Mouse (Mus musculus) forebrain, embryonic 16.5 days (tissue): Measurements from ENCODE around the gene Fgfr2. TPM values are rescaled to one million over a fixed set of nuclear protein-coding genes. Genes with fewer than 3 reads are reported as not detected.
"Not testable (repeated sequence)": the region's sequence is repeated elsewhere in the genome, so short reads cannot be mapped to it uniquely, and the experiment has no call there.

ENCODE experiments used
- ATAC-seq: fragments of 200-750 bp; cut with Nextera tagmentation; 2 replicates; pipeline ENCODE4 v1.8.0; 2017; ENCODE audit warnings: mild to moderate bottlenecking, moderate library complexity
- H3K27ac ChIP-seq: fragments of 300-500 bp; sonication (generic); 2 replicates; pipeline ENCODE4 v1.5.1; 2014; ENCODE audit warnings: low read length, control low read depth
- H3K27me3 ChIP-seq: fragments of 300-500 bp; sonication (generic); replicated peaks from 2 replicates; pipeline ENCODE4 v1.6.1; 2014; ENCODE audit warnings: low read length; ENCODE audit not compliant: control insufficient read depth, insufficient read depth
- H3K36me3 ChIP-seq: fragments of 300-500 bp; sonication (generic); 2 replicates; pipeline ENCODE4 v1.6.1; 2014; ENCODE audit not compliant: control insufficient read depth, insufficient read depth
- H3K4me1 ChIP-seq: fragments of 300-500 bp; sonication (generic); replicated peaks from 2 replicates; pipeline ENCODE4 v1.6.1; 2014; ENCODE audit warnings: low read length; ENCODE audit not compliant: control insufficient read depth, insufficient read depth
- H3K4me2 ChIP-seq: fragments of 300-500 bp; sonication (generic); 2 replicates; pipeline ENCODE4 v1.6.1; 2014; ENCODE audit warnings: mild to moderate bottlenecking, low read length, control low read depth
- H3K4me3 ChIP-seq: fragments of 300-500 bp; sonication (generic); replicated peaks from 2 replicates; pipeline ENCODE4 v1.5.1; 2014; ENCODE audit warnings: mild to moderate bottlenecking, low read length, control low read depth
- H3K9ac ChIP-seq: fragments of 300-500 bp; sonication (generic); replicated peaks from 2 replicates; pipeline ENCODE4 v1.6.1; 2014; ENCODE audit warnings: low read depth, low read length, control low read depth
- H3K9me3 ChIP-seq: fragments of 300-500 bp; sonication (generic); 2 replicates; pipeline ENCODE4 v1.6.1; 2016; ENCODE audit warnings: low read length; ENCODE audit not compliant: control insufficient read depth
- WGBS: fragments of 180-500 bp; shearing (Covaris S2); extraction: QIAGEN DNeasy Blood & Tissue Kit; methylation state at CpG from one replicate; pipeline ENCODE4 v1.1.7; 2014; 5-methylcytosine and 5-hydroxymethylcytosine counted together
- polyA plus RNA-seq: library from polyadenylated mRNA; unstranded; fragments of >200 nt; fragmentation: Nextera tagmentation; extraction: Ambion mirVana; gene quantifications from 2 replicates; pipeline ENCODE4 v1.2.1, GENCODE M21; 2015

The Fgfr2 gene
- polyA plus RNA-seq, 1 experiment from 2014 or later, result 39.2 TPM

DNA sequence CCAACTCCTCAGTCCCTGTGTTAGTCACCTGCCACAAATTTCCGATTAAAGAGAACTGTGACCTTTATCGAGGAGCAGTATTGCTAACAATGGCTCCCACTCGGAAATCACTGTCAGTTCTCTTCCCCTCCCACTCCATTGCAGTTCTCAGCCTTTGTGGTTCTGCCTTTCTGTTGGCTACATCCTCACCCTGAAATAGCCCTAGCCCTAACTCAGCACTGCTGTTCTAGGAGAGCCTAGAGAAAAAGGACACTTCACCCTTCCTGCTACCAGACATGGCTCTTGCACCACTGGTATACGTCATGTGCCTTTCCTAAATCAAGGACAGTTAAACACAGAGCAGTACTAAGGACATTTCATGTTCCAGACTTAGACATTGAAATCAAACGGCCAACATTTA lies 1695.8 kb downstream of the Fgfr2 start:
- 92% methylated on average over 5 of the region's 5 CpGs for WGBS
- no peaks in the 10 kb centered on the region for H3K4me1 ChIP-seq
- no peak for ATAC-seq
- H3K9ac ChIP-seq, result no peak overlapping the region
- no peak overlapping the region for H3K27ac ChIP-seq
- no peaks in the 10 kb centered on the region for H3K27me3 ChIP-seq
- no peak overlapping the region for H3K4me3 ChIP-seq
- no peak overlapping the region for H3K4me2 ChIP-seq
- no peaks in the 10 kb centered on the region for H3K9me3 ChIP-seq
- peaks cover 14% of the 10 kb centered on the region for H3K36me3 ChIP-seq

GRCm38 (mm10) chr7:131424912-131425311 lies 1698.2 kb downstream of the Fgfr2 start:
- ATAC-seq, result no peak

DNA sequence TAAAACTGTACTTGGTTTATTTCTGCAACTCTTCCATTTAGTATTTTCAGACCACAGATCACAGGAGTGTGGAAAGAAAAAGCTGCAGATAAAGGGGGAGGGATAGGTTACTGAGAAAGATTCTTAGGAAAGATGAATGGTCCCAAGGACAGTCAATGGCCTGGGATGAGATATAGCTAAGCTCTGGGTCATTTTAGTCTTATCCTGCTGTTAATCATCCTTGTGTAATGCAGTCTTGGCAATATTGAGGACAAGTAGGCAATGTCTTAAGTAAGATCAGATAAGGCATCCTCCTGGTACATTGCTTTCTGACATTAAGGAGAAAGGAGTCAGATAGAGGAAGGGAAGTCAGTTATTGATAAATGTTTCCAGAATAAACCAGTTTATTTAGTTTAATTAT lies 1705.5 kb downstream of the Fgfr2 start:
- no peak overlapping the region for H3K4me2 ChIP-seq
- H3K27me3 ChIP-seq, result no peaks in the 10 kb centered on the region
- H3K4me1 ChIP-seq, result peaks cover under 1% of the 10 kb centered on the region; the same call in 1 of the 2 replicates
- H3K9ac ChIP-seq, result no peak overlapping the region
- no peaks in the 10 kb centered on the region for H3K9me3 ChIP-seq
- H3K27ac ChIP-seq, result no peak overlapping the region
- H3K36me3 ChIP-seq, result no peaks in the 10 kb centered on the region
- ATAC-seq, result no peak
- no peak overlapping the region for H3K4me3 ChIP-seq

More at GRCm38 (mm10) chr7:131424912-131425311, 1698.2 kb downstream of the Fgfr2 start:
- Histone ChIP-seq H3K9me3 (no peaks in the 10 kb centered on the region), H3K4me3 (no peak overlapping the region), H3K4me1 (no peaks in the 10 kb centered on the region), H3K27me3 (no peaks in the 10 kb centered on the region), H3K9ac (no peak overlapping the region), H3K27ac (no peak overlapping the region), H3K4me2 (no peak overlapping the region), H3K36me3 (no peaks in the 10 kb centered on the region; the same call in 1 of the 2 replicates)
- 84% methylated on average over 2 of the region's 2 CpGs for WGBS

- not testable (repeated sequence) for H3K4me3 ChIP-seq, H3K4me2 ChIP-seq, H3K9ac ChIP-seq, H3K9me3 ChIP-seq, H3K4me1 ChIP-seq, H3K27me3 ChIP-seq, H3K27ac ChIP-seq, H3K36me3 ChIP-seq, ATAC-seq
These were observed 1706.4 kb downstream of the Fgfr2 start for GRCm38 (mm10) chr7:131416742-131417141.

DNA sequence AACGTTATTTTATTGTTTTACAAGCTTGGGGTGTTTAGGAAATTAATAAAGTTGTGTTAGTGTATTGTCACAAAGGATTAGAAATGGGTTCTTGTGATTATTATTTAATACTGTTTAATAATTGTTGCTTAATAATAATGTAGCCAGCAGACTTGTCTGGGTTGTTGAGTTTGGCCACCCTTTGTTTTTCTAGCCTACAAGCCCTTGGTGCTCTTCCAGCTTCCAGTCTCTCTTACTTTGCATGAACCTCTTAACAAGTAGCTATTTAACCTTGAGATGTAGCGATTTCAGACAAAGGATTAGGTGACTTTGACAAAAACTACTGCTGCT lies 1711.2 kb downstream of the Fgfr2 start:
- Histone ChIP-seq H3K36me3 (no peaks in the 10 kb centered on the region), H3K4me3 (no peak overlapping the region), H3K9ac (no peak overlapping the region), H3K27ac (no peak overlapping the region), H3K4me1 (peaks cover 24% of the 10 kb centered on the region), H3K27me3 (no peaks in the 10 kb centered on the region), H3K4me2 (peak overlapping the region; percentile 68; the same call in 1 of the 2 replicates), H3K9me3 (no peaks in the 10 kb centered on the region)
- 60% methylated on average over 2 of the region's 2 CpGs for WGBS
- ATAC-seq, result no peak

DNA sequence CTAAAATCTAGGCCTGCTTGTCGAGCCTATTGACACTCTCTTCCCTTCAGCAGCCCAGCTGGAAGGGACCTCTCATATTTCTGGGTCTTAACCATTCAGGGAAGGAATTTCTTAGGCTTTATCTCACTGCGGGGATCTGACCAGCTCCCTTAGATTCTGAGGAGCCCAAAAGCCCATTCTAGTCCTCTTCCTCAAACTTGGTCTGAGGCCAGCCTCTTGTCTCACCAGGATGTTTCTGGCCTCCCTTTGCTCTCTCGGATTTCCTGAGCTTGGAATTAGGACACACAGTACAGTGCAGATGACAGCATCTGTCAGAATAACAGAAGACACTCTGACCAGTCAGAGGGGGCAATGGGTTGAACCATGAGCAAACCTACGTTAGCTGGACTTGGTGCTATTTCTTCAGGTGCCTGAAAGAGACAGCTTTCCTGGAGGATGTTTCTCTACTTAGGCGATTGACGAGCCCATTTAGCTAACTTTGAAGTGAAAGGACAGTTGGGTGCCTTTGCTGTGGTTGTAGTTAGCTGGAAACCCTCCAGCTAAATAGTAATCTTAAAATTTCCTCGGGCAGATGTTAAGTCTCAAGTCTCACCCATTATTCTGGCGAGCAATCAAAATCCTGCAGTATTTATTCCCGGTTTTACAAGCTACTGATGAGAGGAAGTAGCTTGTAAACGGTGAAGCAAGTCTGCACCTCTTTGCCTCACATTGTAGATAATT lies 1711.8 kb downstream of the Fgfr2 start:
- H3K4me1 ChIP-seq, result peaks cover 24% of the 10 kb centered on the region
- H3K36me3 ChIP-seq, result no peaks in the 10 kb centered on the region
- H3K4me3 ChIP-seq, result peak overlapping the region; percentile 92
- H3K27me3 ChIP-seq, result no peaks in the 10 kb centered on the region
- H3K9me3 ChIP-seq, result no peaks in the 10 kb centered on the region
- no peak overlapping the region for H3K27ac ChIP-seq
- H3K9ac ChIP-seq, result peak overlapping the region; percentile 36
- H3K4me2 ChIP-seq, result peak overlapping the region; percentile 68
- no peak for ATAC-seq
- 57% methylated on average over 10 of the region's 10 CpGs for WGBS

DNA sequence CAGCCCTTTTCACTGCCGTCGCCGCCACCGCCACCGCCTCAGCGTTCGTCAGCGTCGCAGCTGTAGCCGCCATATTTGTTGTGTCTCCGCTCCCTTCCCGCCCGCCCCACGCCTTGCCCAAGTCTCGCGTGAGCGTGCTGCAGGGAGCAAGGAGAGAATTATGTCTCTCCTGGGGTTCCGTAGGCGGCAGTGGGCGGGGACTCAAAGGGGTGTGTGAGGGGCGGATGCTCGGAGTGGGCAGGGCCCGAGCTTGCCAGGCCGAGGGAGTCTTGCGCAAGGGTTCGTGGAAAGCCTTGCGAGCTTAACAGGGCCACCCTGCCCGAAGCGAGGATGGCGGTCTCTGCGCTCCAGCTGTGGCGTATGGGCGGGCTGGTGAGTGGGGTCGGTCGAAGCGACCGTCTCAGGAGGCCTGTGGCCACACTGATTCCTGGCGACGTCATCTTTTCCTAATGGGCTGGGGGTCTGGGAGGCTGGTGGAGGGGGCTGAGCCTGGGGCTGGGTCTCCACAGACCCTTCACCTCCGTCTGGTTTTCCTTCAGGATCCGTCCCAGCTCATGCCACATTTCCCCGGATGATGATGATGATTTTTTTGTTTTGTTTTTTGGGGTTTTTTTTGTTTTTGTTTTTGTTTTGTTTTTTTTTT lies 1712.6 kb downstream of the Fgfr2 start, which contains the start of the genes Ikzf5 and Acadsb:
Ikzf5 (minus strand) TSS at position 106 of the 643 bp plus-strand sequence.
Acadsb (plus strand) TSS at position 186 of the 643 bp plus-strand sequence.
- WGBS, result under 1% methylated on average over 42 of the region's 42 CpGs

DNA sequence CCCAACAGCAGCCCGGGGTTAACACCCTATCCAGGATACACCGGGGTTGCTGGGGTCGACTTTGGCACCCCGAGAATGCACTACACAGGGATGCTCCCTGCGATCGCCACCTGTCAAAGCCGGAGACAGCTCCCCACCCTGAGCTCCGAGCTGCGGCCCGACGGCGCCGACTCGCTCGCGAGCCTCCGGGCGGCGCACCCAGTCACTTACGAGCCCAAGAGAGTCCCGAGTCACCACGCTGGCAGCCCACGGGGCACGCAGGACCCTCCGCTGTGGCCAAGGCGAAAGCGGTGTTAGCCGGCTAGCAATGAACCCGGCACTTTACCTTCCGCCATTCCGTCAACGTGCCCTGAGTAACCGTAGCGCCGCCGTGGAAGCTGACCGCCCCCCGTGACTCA lies 1713.2 kb downstream of the Fgfr2 start:
- 0% methylated on average over 37 of the region's 38 CpGs for WGBS
- H3K27ac ChIP-seq, result peak overlapping the region; percentile 72
- no peaks in the 10 kb centered on the region for H3K9me3 ChIP-seq
- ATAC-seq, result peak; percentile 58
- peak overlapping the region; percentile 92 for H3K4me3 ChIP-seq
- H3K9ac ChIP-seq, result peak overlapping the region; percentile 98
- H3K27me3 ChIP-seq, result no peaks in the 10 kb centered on the region
- H3K4me1 ChIP-seq, result peaks cover 24% of the 10 kb centered on the region
- no peaks in the 10 kb centered on the region for H3K36me3 ChIP-seq
- peak overlapping the region; percentile 74 for H3K4me2 ChIP-seq

More for the DNA sequence above, 1712.6 kb downstream of the Fgfr2 start, which contains the start of the genes Ikzf5 and Acadsb:
- H3K4me2 ChIP-seq, result peak within 1 kb of the TSS; percentile 74
- H3K4me1 ChIP-seq, result peaks cover 24% of the 10 kb centered on the region
- no peaks in the 10 kb centered on the region for H3K27me3 ChIP-seq
- H3K36me3 ChIP-seq, result no peaks in the 10 kb centered on the region
- peak within 1 kb of the TSS; percentile 92 for H3K4me3 ChIP-seq
- ATAC-seq, result peak; percentile 99
- no peaks in the 10 kb centered on the region for H3K9me3 ChIP-seq
- peak within 1 kb of the TSS; percentile 72 for H3K27ac ChIP-seq
- H3K9ac ChIP-seq, result peak within 1 kb of the TSS; percentile 98

- peak overlapping the region; percentile 92 for H3K4me3 ChIP-seq
- no peaks in the 10 kb centered on the region for H3K9me3 ChIP-seq
- 7% methylated on average over 16 of the region's 16 CpGs for WGBS
- no peak for ATAC-seq
- peaks cover 24% of the 10 kb centered on the region for H3K4me1 ChIP-seq
- H3K4me2 ChIP-seq, result peak overlapping the region; percentile 74
- no peak overlapping the region; the same call in 1 of the 2 replicates for H3K27ac ChIP-seq
- no peaks in the 10 kb centered on the region for H3K27me3 ChIP-seq
- H3K9ac ChIP-seq, result peak overlapping the region; percentile 98
- no peaks in the 10 kb centered on the region for H3K36me3 ChIP-seq
These were observed 1713.7 kb downstream of the Fgfr2 start for GRCm38 (mm10) chr7:131409321-131409987.
